Mouse (Mus musculus) v-Abl transformed pro-B cells (cell line): ENCODE measurements at regions not wholly inside any gene's neighbourhood (a gene's known extent, or its start where the extent isn't known, plus 50 kb on each side); places are given as distances from the start of the nearest gene placed in this dataset.

Experiments
- in situ Hi-C, 2 experiments: fragments of 400-800 bp; cut with MboI; formaldehyde crosslinking; loops; one replicate each; pipeline ENCODE4 v1.15.1; 2025; ENCODE audit not compliant: unreplicated experiment in 2 of 2

- in situ Hi-C loops: no loop called here
Measured at GRCm38 (mm10) chr19:28732998-28733397, 53.1 kb upstream of the Glis3 start.

- in situ Hi-C loops: no loop called here
Measured at GRCm38 (mm10) chr19:28733781-28734180, 53.9 kb upstream of the Glis3 start.

- in situ Hi-C loops: no loop called here
Measured at GRCm38 (mm10) chr19:28743176-28743793, 63.4 kb upstream of the Glis3 start.

GRCm38 (mm10) chr19:28745105-28745504 lies 65.2 kb upstream of the Glis3 start:
- in situ Hi-C loops: no loop called here

- in situ Hi-C loops: no loop called here
Measured at GRCm38 (mm10) chr19:28745534-28745933, 65.7 kb upstream of the Glis3 start.

GRCm38 (mm10) chr19:28751091-28751490 lies 71.2 kb upstream of the Glis3 start:
- in situ Hi-C loops: loop anchor here (10.0 to 25.0 kb wide), 2 partner anchors 1061 to 1306 kb away; partner anchors contain the start of genes 9930021J03Rik (in 1 of the 2) and Ranbp6 (in 1 of the 2)

GRCm38 (mm10) chr19:28758854-28759253 lies 76.0 kb upstream of the Slc1a1 start:
- in situ Hi-C loops: loop anchor here (5.0 to 25.0 kb wide), 3 partner anchors 1053 to 1314 kb away; partner anchors contain the start of genes 9930021J03Rik (in 1 of the 2) and Ranbp6 (in 1 of the 2)

GRCm38 (mm10) chr19:28764795-28765360 lies 70.0 kb upstream of the Slc1a1 start:
- in situ Hi-C loops: loop anchor here in 1 of 2 experiments (25.0 kb wide), 1 partner anchor 1047 kb away; the partner anchor contains the start of genes 9930021J03Rik and Ranbp6

- in situ Hi-C loops: loop anchor here in 1 of 2 experiments (25.0 kb wide), 1 partner anchor 1044 kb away; the partner anchor contains the start of genes 9930021J03Rik and Ranbp6
Measured at GRCm38 (mm10) chr19:28768218-28768617, 66.6 kb upstream of the Slc1a1 start.

GRCm38 (mm10) chr19:28770419-28770818 lies 64.4 kb upstream of the Slc1a1 start:
- in situ Hi-C loops: loop anchor here (10.0 to 25.0 kb wide), 2 partner anchors 756 to 1042 kb away; partner anchors contain the start of genes Rfx3 (in 2 of the 2), 9930021J03Rik (in 1 of the 2) and Ranbp6 (in 1 of the 2)

- in situ Hi-C loops: loop anchor here (10.0 to 25.0 kb wide), 2 partner anchors 757 to 1040 kb away; partner anchors contain the start of genes Rfx3 (in 2 of the 2), 9930021J03Rik (in 1 of the 2) and Ranbp6 (in 1 of the 2)
Measured at GRCm38 (mm10) chr19:28771836-28772235, 63.0 kb upstream of the Slc1a1 start.

GRCm38 (mm10) chr19:28772840-28773570 lies 61.8 kb upstream of the Slc1a1 start:
- in situ Hi-C loops: loop anchor here (10.0 to 25.0 kb wide), 2 partner anchors 758 to 1039 kb away; partner anchors contain the start of genes Rfx3 (in 2 of the 2), 9930021J03Rik (in 1 of the 2) and Ranbp6 (in 1 of the 2)

GRCm38 (mm10) chr19:28776868-28777267 lies 58.0 kb upstream of the Slc1a1 start:
- in situ Hi-C loops: loop anchor here (5.0 to 25.0 kb wide), 7 partner anchors 195 to 762 kb away; partner anchors contain the start of genes Rfx3 (in 2 of the 2), Jak2 (in 1 of the 2) and Ric1 (in 1 of the 2)

- in situ Hi-C loops: loop anchor here (5.0 to 25.0 kb wide), 7 partner anchors 195 to 763 kb away; partner anchors contain the start of genes Rfx3 (in 2 of the 2), Jak2 (in 1 of the 2) and Ric1 (in 1 of the 2)
Measured at GRCm38 (mm10) chr19:28777674-28778073, 57.2 kb upstream of the Slc1a1 start.

- in situ Hi-C loops: loop anchor here (5.0 to 25.0 kb wide), 7 partner anchors 194 to 764 kb away; partner anchors contain the start of genes Rfx3 (in 2 of the 2), Jak2 (in 1 of the 2) and Ric1 (in 1 of the 2)
Measured at GRCm38 (mm10) chr19:28778386-28778785, 56.5 kb upstream of the Slc1a1 start.

- in situ Hi-C loops: loop anchor here (25.0 kb wide), 2 partner anchors 280 to 730 kb away; partner anchors contain the start of gene Ric1 (in 1 of the 2)
Measured at GRCm38 (mm10) chr19:28781971-28782370, 52.9 kb upstream of the Slc1a1 start.
